Mouse (Mus musculus): Measurements from ENCODE around the gene Zfp658. TPM values are rescaled to one million over a fixed set of nuclear protein-coding genes. Genes with fewer than 3 reads are reported as not detected.

The Zfp658 gene
- total and polyA plus RNA-seq, 2 experiments from 2014 or later, result 0.57 to 0.80 TPM

GRCm38 (mm10) chr7:43613816-43614551 is 51.9 kb downstream of the Zfp658 start:
- H3K4me1 ChIP-seq (ENCODE audit: control insufficient read depth, insufficient read depth), result no peaks in the 10 kb centered on the region
- WGBS, result 82% methylated on average over 14 of the region's 14 CpGs
- ATAC-seq (ENCODE audit: insufficient read depth, low read depth) (no peak), DNase-seq (ENCODE audit: low spot score) (no peak)
- no peak overlapping the region for H3K4me2 ChIP-seq (ENCODE audit: low read depth, low read length)
- no peak for TF ChIP-seq CTCF (IDR thresholded peaks at IDR 0.05; ENCODE audit: low read depth)
- H3K9ac ChIP-seq (replicated peaks; ENCODE audit: low read depth, low read length), result no peak overlapping the region
- no peak overlapping the region for H3K27ac ChIP-seq (ENCODE audit: low read depth)
- no peaks in the 10 kb centered on the region for H3K27me3 ChIP-seq (ENCODE audit: control insufficient read depth, insufficient read depth, low read length)
- H3K4me3 ChIP-seq (ENCODE audit: low read depth, low read length), result no peak overlapping the region
- no peaks in the 10 kb centered on the region for H3K9me3 ChIP-seq (replicated peaks; ENCODE audit: control insufficient read depth, low read length)
- no peaks in the 10 kb centered on the region for H3K36me3 ChIP-seq (replicated peaks; ENCODE audit: control insufficient read depth, insufficient read depth, low read length)

DNA sequence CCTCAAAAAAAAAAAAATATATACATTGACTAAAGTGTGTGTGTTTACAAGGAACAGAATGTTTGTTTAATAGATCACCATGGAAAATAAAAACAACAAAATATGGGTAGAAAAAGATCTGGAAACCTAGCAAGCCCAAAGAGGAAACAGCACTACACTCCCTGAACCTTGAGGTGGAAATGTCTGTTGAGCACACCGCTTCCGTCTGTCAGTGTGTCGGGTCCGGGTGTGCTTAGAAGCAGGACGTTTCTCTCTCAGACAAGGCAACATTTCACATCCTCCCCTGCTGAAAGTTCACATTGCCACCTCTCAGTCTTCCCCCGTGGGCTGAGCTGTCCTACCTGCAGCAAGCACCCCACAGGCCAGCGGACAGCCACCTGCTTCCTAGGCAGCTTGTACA is 60.9 kb downstream of the Zfp658 start:
- Histone ChIP-seq H3K9me3 (replicated peaks; ENCODE audit: control insufficient read depth, low read length) (no peaks in the 10 kb centered on the region), H3K4me2 (ENCODE audit: low read depth, low read length) (no peak overlapping the region), H3K36me3 (replicated peaks; ENCODE audit: control insufficient read depth, insufficient read depth, low read length) (no peaks in the 10 kb centered on the region), H3K4me3 (ENCODE audit: low read depth, low read length) (no peak overlapping the region), H3K9ac (replicated peaks; ENCODE audit: low read depth, low read length) (no peak overlapping the region), H3K27me3 (ENCODE audit: control insufficient read depth, insufficient read depth, low read length) (no peaks in the 10 kb centered on the region), H3K4me1 (ENCODE audit: control insufficient read depth, insufficient read depth) (no peaks in the 10 kb centered on the region), H3K27ac (ENCODE audit: low read depth) (no peak overlapping the region)
- no peak for TF ChIP-seq CTCF (IDR thresholded peaks at IDR 0.05; ENCODE audit: low read depth)
- TF ChIP-seq EP300 (IDR thresholded peaks at IDR 0.05; ENCODE audit: low read depth), result no peak
- 65% methylated on average over 7 of the region's 7 CpGs for WGBS
- no peak for DNase-seq (ENCODE audit: low spot score)
- ATAC-seq (ENCODE audit: insufficient read depth, low read depth), result no peak

DNA sequence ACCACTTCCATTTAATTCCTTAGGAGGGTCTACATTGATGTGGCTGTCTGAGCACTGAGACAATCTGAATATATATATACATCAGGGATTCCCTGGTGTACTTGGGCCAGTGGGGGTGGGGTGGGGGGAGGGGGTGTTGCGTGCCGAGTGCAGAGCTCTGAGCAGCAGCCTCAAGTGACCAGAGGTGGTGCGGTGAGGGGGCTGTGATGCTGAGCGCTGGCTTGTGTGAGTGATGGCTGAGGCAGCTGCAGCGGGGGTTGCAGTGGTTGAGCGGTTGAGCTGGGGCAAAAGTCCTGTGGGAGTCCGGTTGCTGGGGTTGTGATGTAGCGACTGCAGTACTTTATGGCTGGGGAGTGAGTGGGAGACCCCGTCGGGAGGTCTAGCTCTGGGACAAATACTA is 61.8 kb downstream of the Zfp658 start:
- no peak overlapping the region for H3K27ac ChIP-seq (ENCODE audit: low read depth)
- no peak overlapping the region for H3K4me3 ChIP-seq (ENCODE audit: low read depth, low read length)
- TF ChIP-seq CTCF (IDR thresholded peaks at IDR 0.05; ENCODE audit: low read depth) (no peak), EP300 (IDR thresholded peaks at IDR 0.05; ENCODE audit: low read depth) (no peak)
- WGBS, result 18% methylated on average over 10 of the region's 10 CpGs
- H3K27me3 ChIP-seq (ENCODE audit: control insufficient read depth, insufficient read depth, low read length), result no peaks in the 10 kb centered on the region
- H3K9ac ChIP-seq (replicated peaks; ENCODE audit: low read depth, low read length), result no peak overlapping the region
- ATAC-seq (ENCODE audit: insufficient read depth, low read depth), result no peak
- DNase-seq (ENCODE audit: low spot score), result no peak
- no peak overlapping the region for H3K4me2 ChIP-seq (ENCODE audit: low read depth, low read length)
- no peaks in the 10 kb centered on the region for H3K4me1 ChIP-seq (ENCODE audit: control insufficient read depth, insufficient read depth)
- H3K9me3 ChIP-seq (replicated peaks; ENCODE audit: control insufficient read depth, low read length), result no peaks in the 10 kb centered on the region
- no peaks in the 10 kb centered on the region for H3K36me3 ChIP-seq (replicated peaks; ENCODE audit: control insufficient read depth, insufficient read depth, low read length)

Other genes starting within 250 kb of the Zfp658 start
- 13.1 and 16.9 TPM in 2 replicates for gene Zfp715, start 249.0 kb upstream of the Zfp658 start, total RNA-seq (2014; rRNA removed; ENCODE audit: low replicate concordance)
- gene Zfp715, start 249.0 kb upstream of the Zfp658 start, polyA plus RNA-seq (2015; fragmentation: Nextera tagmentation; extraction: Ambion mirVana), result 8.2 and 8.3 TPM in 2 replicates
- gene Siglecf, start 210.9 kb upstream of the Zfp658 start, total RNA-seq (2014; rRNA removed; ENCODE audit: low replicate concordance), result 0.12 TPM in 1 of 2 replicates, not detected in the other
- gene Siglecf, start 210.9 kb upstream of the Zfp658 start, polyA plus RNA-seq (2015; fragmentation: Nextera tagmentation; extraction: Ambion mirVana), result 0.07 and 0.12 TPM in 2 replicates
- not detected in 2 replicates for gene Siglecg, start 154.1 kb upstream of the Zfp658 start, total RNA-seq (2014; rRNA removed; ENCODE audit: low replicate concordance)
- 0.04 and 0.14 TPM in 2 replicates for gene Siglecg, start 154.1 kb upstream of the Zfp658 start, polyA plus RNA-seq (2015; fragmentation: Nextera tagmentation; extraction: Ambion mirVana)
- not detected in 2 replicates for gene Lim2, start 134.6 kb upstream of the Zfp658 start, total RNA-seq (2014; rRNA removed; ENCODE audit: low replicate concordance)
- not detected in 2 replicates for gene Lim2, start 134.6 kb upstream of the Zfp658 start, polyA plus RNA-seq (2015; fragmentation: Nextera tagmentation; extraction: Ambion mirVana)
- not detected in 2 replicates for gene Nkg7, start 125.2 kb upstream of the Zfp658 start, total RNA-seq (2014; rRNA removed; ENCODE audit: low replicate concordance)
- 0.18 and 0.33 TPM in 2 replicates for gene Nkg7, start 125.2 kb upstream of the Zfp658 start, polyA plus RNA-seq (2015; fragmentation: Nextera tagmentation; extraction: Ambion mirVana)
- gene Cldnd2, start 121.5 kb upstream of the Zfp658 start, total RNA-seq (2014; rRNA removed; ENCODE audit: low replicate concordance), result not detected in 2 replicates
- gene Cldnd2, start 121.5 kb upstream of the Zfp658 start, polyA plus RNA-seq (2015; fragmentation: Nextera tagmentation; extraction: Ambion mirVana), result not detected in 2 replicates
- gene Etfb, start 118.2 kb upstream of the Zfp658 start, total RNA-seq (2014; rRNA removed; ENCODE audit: low replicate concordance), result 396 and 434 TPM in 2 replicates
- gene Etfb, start 118.2 kb upstream of the Zfp658 start, polyA plus RNA-seq (2015; fragmentation: Nextera tagmentation; extraction: Ambion mirVana), result 1,315 and 1,437 TPM in 2 replicates
- not detected in 2 replicates for gene Gm45233, start 118.1 kb upstream of the Zfp658 start, total RNA-seq (2014; rRNA removed; ENCODE audit: low replicate concordance)
- 0.52 and 0.60 TPM in 2 replicates for gene Gm45233, start 118.1 kb upstream of the Zfp658 start, polyA plus RNA-seq (2015; fragmentation: Nextera tagmentation; extraction: Ambion mirVana)
- 3.9 and 17.7 TPM in 2 replicates for gene Vsig10l, start 99.1 kb upstream of the Zfp658 start, total RNA-seq (2014; rRNA removed; ENCODE audit: low replicate concordance)
- 2.9 and 3.1 TPM in 2 replicates for gene Vsig10l, start 99.1 kb upstream of the Zfp658 start, polyA plus RNA-seq (2015; fragmentation: Nextera tagmentation; extraction: Ambion mirVana)
- gene Iglon5, start 72.2 kb upstream of the Zfp658 start, total RNA-seq (2014; rRNA removed; ENCODE audit: low replicate concordance), result 0.08 TPM in 1 of 2 replicates, not detected in the other
- not detected in 2 replicates for gene Iglon5, start 72.2 kb upstream of the Zfp658 start, polyA plus RNA-seq (2015; fragmentation: Nextera tagmentation; extraction: Ambion mirVana)
- gene 4931406B18Rik, start 56.3 kb upstream of the Zfp658 start, total RNA-seq (2014; rRNA removed; ENCODE audit: low replicate concordance), result not detected in 2 replicates
- gene 4931406B18Rik, start 56.3 kb upstream of the Zfp658 start, polyA plus RNA-seq (2015; fragmentation: Nextera tagmentation; extraction: Ambion mirVana), result not detected in 2 replicates
- gene Cd33, start 17.8 kb upstream of the Zfp658 start, total RNA-seq (2014; rRNA removed; ENCODE audit: low replicate concordance), result 0.15 and 2.3 TPM in 2 replicates
- gene Cd33, start 17.8 kb upstream of the Zfp658 start, polyA plus RNA-seq (2015; fragmentation: Nextera tagmentation; extraction: Ambion mirVana), result 0.37 and 1.4 TPM in 2 replicates
- 3.6 and 7.9 TPM in 2 replicates for gene Zfp719, start 17.4 kb downstream of the Zfp658 start, total RNA-seq (2014; rRNA removed; ENCODE audit: low replicate concordance)
- gene Zfp719, start 17.4 kb downstream of the Zfp658 start, polyA plus RNA-seq (2015; fragmentation: Nextera tagmentation; extraction: Ambion mirVana), result 3.6 and 4.0 TPM in 2 replicates
- gene Zfp819, start 44.9 kb downstream of the Zfp658 start, total RNA-seq (2014; rRNA removed; ENCODE audit: low replicate concordance), result not detected in 2 replicates
- not detected in 2 replicates for gene Zfp819, start 44.9 kb downstream of the Zfp658 start, polyA plus RNA-seq (2015; fragmentation: Nextera tagmentation; extraction: Ambion mirVana)
- gene Ceacam18, start 72.5 kb downstream of the Zfp658 start, total RNA-seq (2014; rRNA removed; ENCODE audit: low replicate concordance), result not detected in 2 replicates
- gene Ceacam18, start 72.5 kb downstream of the Zfp658 start, polyA plus RNA-seq (2015; fragmentation: Nextera tagmentation; extraction: Ambion mirVana), result not detected in 2 replicates
- gene Siglece, start 97.9 kb downstream of the Zfp658 start, total RNA-seq (2014; rRNA removed; ENCODE audit: low replicate concordance), result not detected in 2 replicates
- gene Siglece, start 97.9 kb downstream of the Zfp658 start, polyA plus RNA-seq (2015; fragmentation: Nextera tagmentation; extraction: Ambion mirVana), result 0.41 and 0.56 TPM in 2 replicates
- gene Ctu1, start 109.8 kb downstream of the Zfp658 start, total RNA-seq (2014; rRNA removed; ENCODE audit: low replicate concordance), result 6.3 and 7.9 TPM in 2 replicates
- gene Ctu1, start 109.8 kb downstream of the Zfp658 start, polyA plus RNA-seq (2015; fragmentation: Nextera tagmentation; extraction: Ambion mirVana), result 3.6 and 3.9 TPM in 2 replicates
- gene Klk14, start 128.2 kb downstream of the Zfp658 start, total RNA-seq (2014; rRNA removed; ENCODE audit: low replicate concordance), result not detected in 2 replicates
- gene Klk14, start 128.2 kb downstream of the Zfp658 start, polyA plus RNA-seq (2015; fragmentation: Nextera tagmentation; extraction: Ambion mirVana), result not detected in 2 replicates
- not detected in 2 replicates for gene Klk13, start 150.3 kb downstream of the Zfp658 start, total RNA-seq (2014; rRNA removed; ENCODE audit: low replicate concordance)
- not detected in 2 replicates for gene Klk13, start 150.3 kb downstream of the Zfp658 start, polyA plus RNA-seq (2015; fragmentation: Nextera tagmentation; extraction: Ambion mirVana)
- gene Klk12, start 206.6 kb downstream of the Zfp658 start, total RNA-seq (2014; rRNA removed; ENCODE audit: low replicate concordance), result not detected in 2 replicates
- not detected in 2 replicates for gene Klk12, start 206.6 kb downstream of the Zfp658 start, polyA plus RNA-seq (2015; fragmentation: Nextera tagmentation; extraction: Ambion mirVana)
- gene Klk11, start 212.3 kb downstream of the Zfp658 start, total RNA-seq (2014; rRNA removed; ENCODE audit: low replicate concordance), result not detected in 2 replicates
- 0.15 TPM in 1 of 2 replicates, not detected in the other for gene Klk11, start 212.3 kb downstream of the Zfp658 start, polyA plus RNA-seq (2015; fragmentation: Nextera tagmentation; extraction: Ambion mirVana)
- gene Klk10, start 218.8 kb downstream of the Zfp658 start, total RNA-seq (2014; rRNA removed; ENCODE audit: low replicate concordance), result 0.31 TPM in 1 of 2 replicates, not detected in the other
- gene Klk10, start 218.8 kb downstream of the Zfp658 start, polyA plus RNA-seq (2015; fragmentation: Nextera tagmentation; extraction: Ambion mirVana), result 0.27 and 0.52 TPM in 2 replicates
- gene Klk9, start 229.6 kb downstream of the Zfp658 start, total RNA-seq (2014; rRNA removed; ENCODE audit: low replicate concordance), result not detected in 2 replicates
- gene Klk9, start 229.6 kb downstream of the Zfp658 start, polyA plus RNA-seq (2015; fragmentation: Nextera tagmentation; extraction: Ambion mirVana), result 0.08 TPM in 1 of 2 replicates, not detected in the other
- gene Klk8, start 235.3 kb downstream of the Zfp658 start, total RNA-seq (2014; rRNA removed; ENCODE audit: low replicate concordance), result 9.3 and 40.6 TPM in 2 replicates
- gene Klk8, start 235.3 kb downstream of the Zfp658 start, polyA plus RNA-seq (2015; fragmentation: Nextera tagmentation; extraction: Ambion mirVana), result 16.4 and 17.0 TPM in 2 replicates
- not detected in 2 replicates for gene Klk7, start 249.0 kb downstream of the Zfp658 start, total RNA-seq (2014; rRNA removed; ENCODE audit: low replicate concordance)
- 0.05 TPM in 1 of 2 replicates, not detected in the other for gene Klk7, start 249.0 kb downstream of the Zfp658 start, polyA plus RNA-seq (2015; fragmentation: Nextera tagmentation; extraction: Ambion mirVana)